Mouse (Mus musculus) limb, embryonic 14.5 days (tissue): ENCODE measurements around the gene Cldn9. TPM values are rescaled to one million over a fixed set of nuclear protein-coding genes. Genes with fewer than 3 reads are reported as not detected.

ENCODE experiments used
- ATAC-seq: fragments of 200-750 bp; cut with Nextera tagmentation; 2 replicates; pipeline ENCODE4 v1.8.0; 2017; ENCODE audit warnings: low read depth, moderate number of reproducible peaks, moderate TSS enrichment; ENCODE audit not compliant: low FRiP score
- DNase-seq: peaks from one replicate; pipeline ENCODE4 v3.0.0-alpha.2; 2015; ENCODE audit warnings: low spot score
- H3K27ac ChIP-seq: fragments of 300-500 bp; sonication (generic); replicated peaks from 2 replicates; pipeline ENCODE4 v1.5.1; 2014; ENCODE audit warnings: low read depth, mild to moderate bottlenecking, low read length, moderate library complexity, mixed read lengths
- H3K27me3 ChIP-seq: fragments of 300-500 bp; sonication (generic); 2 replicates; pipeline ENCODE4 v1.6.1; 2014; ENCODE audit warnings: low read length, mixed read lengths; ENCODE audit not compliant: control insufficient read depth, insufficient read depth
- H3K36me3 ChIP-seq: fragments of 300-500 bp; sonication (generic); 2 replicates; pipeline ENCODE4 v1.6.1; 2014; ENCODE audit warnings: mild to moderate bottlenecking, low read length, moderate library complexity, mixed read lengths; ENCODE audit not compliant: control insufficient read depth, insufficient read depth
- H3K4me1 ChIP-seq: fragments of 300-500 bp; sonication (generic); 2 replicates; pipeline ENCODE4 v1.6.1; 2014; ENCODE audit warnings: antibody characterized with exemption, low read length, mixed read lengths; ENCODE audit not compliant: control insufficient read depth, insufficient read depth
- H3K4me2 ChIP-seq: fragments of 300-500 bp; sonication (generic); replicated peaks from 2 replicates; pipeline ENCODE4 v1.6.1; 2014; ENCODE audit warnings: low read depth, mild to moderate bottlenecking, low read length, moderate library complexity; ENCODE audit not compliant: severe bottlenecking
- H3K4me3 ChIP-seq: fragments of 300-500 bp; sonication (generic); replicated peaks from 2 replicates; pipeline ENCODE4 v1.5.1; 2014; ENCODE audit warnings: low read length
- H3K9ac ChIP-seq: fragments of 300-500 bp; sonication (generic); 2 replicates; pipeline ENCODE4 v1.6.1; 2014; ENCODE audit warnings: mild to moderate bottlenecking, low read depth, low read length, moderate library complexity; ENCODE audit not compliant: severe bottlenecking
- H3K9me3 ChIP-seq: fragments of 300-500 bp; sonication (generic); 2 replicates; pipeline ENCODE4 v1.6.1; 2016; ENCODE audit warnings: low read length; ENCODE audit not compliant: control insufficient read depth
- POLR2A ChIP-seq: fragments of 200-500 bp; IDR thresholded peaks from 2 replicates; pipeline ENCODE4 v1.8.0; 2012; ENCODE audit warnings: inconsistent platforms, mild to moderate bottlenecking, moderate library complexity, borderline replicate concordance; ENCODE audit not compliant: insufficient read depth, insufficient read length; ENCODE audit errors: extremely low read depth
- WGBS: fragments of 180-500 bp; shearing (Covaris S2); extraction: QIAGEN DNeasy Blood & Tissue Kit; methylation state at CpG from one replicate; pipeline ENCODE4 v1.1.7; 2014; 5-methylcytosine and 5-hydroxymethylcytosine counted together
- polyA plus RNA-seq, 2 experiments: library from polyadenylated mRNA; depleted of rRNA in 1 of 2; stranded (reverse) in 1 of 2; unstranded in 1 of 2; fragments of >200 nt; fragmentation: Nextera tagmentation in 1 of 2; extraction: Ambion mirVana in 1 of 2; gene quantifications; 2 replicates each; pipeline versions ENCODE4 v1.2.1 to v1.2.3; 2012 to 2014

Gene Cldn9
- polyA plus RNA-seq, 2 experiments: 4.0 to 5.9 TPM

DNA sequence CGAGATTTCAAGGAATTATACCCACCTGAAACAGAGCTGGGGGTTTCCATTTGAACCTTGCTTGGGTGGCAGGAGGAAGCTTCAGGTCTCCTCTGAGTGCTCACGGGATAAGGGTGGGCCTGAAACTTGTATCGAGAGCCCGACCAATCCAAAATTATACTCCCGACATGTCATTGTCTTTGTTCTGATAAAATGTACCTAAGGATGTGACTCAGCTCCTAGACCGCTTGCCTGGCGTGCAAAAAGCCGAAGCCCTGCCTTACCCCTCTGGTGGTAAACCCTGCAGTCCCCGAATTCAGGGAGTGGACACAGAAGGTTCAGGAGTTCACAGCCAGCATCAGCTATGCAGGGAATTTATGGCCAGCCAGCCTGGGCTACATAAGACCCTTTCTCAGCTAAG is 3.5 kb downstream of the Cldn9 start:
- H3K27me3 ChIP-seq: peaks cover 52% of the 10 kb centered on the region

DNA sequence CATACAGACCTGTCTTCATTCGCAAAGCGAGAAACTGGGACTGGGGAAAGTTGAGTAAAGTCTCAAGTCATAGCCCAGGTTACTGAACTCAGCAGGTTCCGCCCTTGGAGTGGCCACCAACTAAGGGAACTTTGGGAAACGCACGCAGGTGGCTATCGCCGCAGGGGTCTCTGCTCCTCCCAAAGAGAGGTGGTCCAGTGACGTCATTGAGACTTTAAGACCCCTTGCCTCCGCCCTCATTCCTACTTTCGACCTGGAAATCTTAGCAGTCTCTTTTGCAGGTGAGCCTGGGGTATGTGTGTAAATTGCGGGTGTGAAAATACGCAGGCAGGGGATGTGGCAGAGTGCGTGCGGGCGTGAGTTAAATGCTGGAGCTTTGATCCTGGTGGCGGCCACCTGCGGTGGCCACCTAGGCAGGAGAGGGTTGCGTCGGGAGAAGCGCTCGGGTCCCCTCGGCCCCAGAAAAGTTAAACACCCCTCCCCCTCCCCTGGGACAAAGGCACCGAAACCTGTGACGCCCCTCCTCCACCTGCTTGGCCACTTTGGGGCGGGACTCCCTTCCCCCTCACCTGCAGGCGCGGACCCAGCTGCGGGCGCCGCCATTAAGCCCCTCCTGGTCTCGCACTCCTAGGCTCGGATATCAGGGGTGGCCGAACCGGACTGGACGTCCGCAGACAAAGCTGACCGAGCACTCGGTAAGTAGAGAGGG is 4.5 kb downstream of the Cldn9 start, which contains the start of gene Cldn6:
Gene Cldn6 (plus strand): TSS at position 123 of the 709 bp plus-strand sequence.
- no peaks in the 10 kb centered on the region for H3K36me3 ChIP-seq
- TF ChIP-seq POLR2A: no peak
- H3K9me3 ChIP-seq: no peaks in the 10 kb centered on the region
- 3% methylated on average over 37 of the region's 38 CpGs for WGBS
- peaks cover 52% of the 10 kb centered on the region for H3K27me3 ChIP-seq
- H3K4me1 ChIP-seq: peaks cover 53% of the 10 kb centered on the region
- no peak within 1 kb of the TSS for H3K9ac ChIP-seq
- H3K4me2 ChIP-seq: peak within 1 kb of the TSS; percentile 45
- ATAC-seq: no peak
- no peak for DNase-seq
- H3K4me3 ChIP-seq: peak within 1 kb of the TSS; percentile 29
- H3K27ac ChIP-seq: no peak within 1 kb of the TSS

More for the DNA sequence above, 3.5 kb downstream of the Cldn9 start:
- ATAC-seq (no peak), DNase-seq (no peak)
- H3K4me2 ChIP-seq: 0 out of 2 replicates have a peak overlapping the region, but pooled peaks have one; percentile 45
- H3K4me1 ChIP-seq: peaks cover 46% of the 10 kb centered on the region
- WGBS: 67% methylated on average over 9 of the region's 9 CpGs
- no peak overlapping the region for H3K9ac ChIP-seq
- TF ChIP-seq POLR2A: no peak
- H3K4me3 ChIP-seq: peak overlapping the region; percentile 29
- H3K36me3 ChIP-seq: no peaks in the 10 kb centered on the region
- H3K27ac ChIP-seq: no peak overlapping the region
- H3K9me3 ChIP-seq: no peaks in the 10 kb centered on the region

DNA sequence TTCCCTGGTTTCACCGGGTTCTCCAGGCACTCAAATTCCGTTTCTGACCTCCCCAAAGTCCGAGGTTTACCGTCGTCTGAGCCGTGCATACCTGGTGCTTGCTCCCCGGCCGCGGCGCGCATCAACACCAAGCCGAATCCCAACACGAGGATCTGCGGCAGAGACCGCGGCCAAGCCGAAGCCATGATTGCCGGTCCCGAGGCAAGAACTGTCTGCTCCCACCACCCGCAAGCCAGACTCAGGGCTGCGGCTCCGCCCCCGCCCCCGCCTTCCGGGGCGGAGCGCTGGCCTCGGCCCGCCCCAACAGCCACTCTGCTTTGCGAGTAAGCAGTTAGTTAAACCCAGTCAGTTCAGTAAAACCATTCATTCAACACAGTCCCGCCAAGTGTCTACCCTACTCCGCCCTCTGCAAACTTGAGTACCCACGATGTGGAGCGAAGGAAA is 6.6 kb downstream of the Cldn9 start, which contains the start of gene Tnfrsf12a:
Gene Tnfrsf12a (minus strand): TSS at position 233 of the 444 bp plus-strand sequence.
- Histone ChIP-seq H3K9me3 (no peaks in the 10 kb centered on the region), H3K9ac (peak within 1 kb of the TSS; percentile 55), H3K4me1 (peaks cover 39% of the 10 kb centered on the region), H3K4me3 (peak within 1 kb of the TSS; percentile 62), H3K36me3 (no peaks in the 10 kb centered on the region), H3K27ac (peak within 1 kb of the TSS; percentile 52; the same call in 1 of the 2 replicates), H3K27me3 (peaks cover 43% of the 10 kb centered on the region), H3K4me2 (peak within 1 kb of the TSS; percentile 96)
- peak; percentile 85; the same call in 1 of the 2 replicates for TF ChIP-seq POLR2A
- peak; percentile 49 for ATAC-seq
- DNase-seq: peak; percentile 84
- WGBS: 1% methylated on average over 34 of the region's 34 CpGs

DNA sequence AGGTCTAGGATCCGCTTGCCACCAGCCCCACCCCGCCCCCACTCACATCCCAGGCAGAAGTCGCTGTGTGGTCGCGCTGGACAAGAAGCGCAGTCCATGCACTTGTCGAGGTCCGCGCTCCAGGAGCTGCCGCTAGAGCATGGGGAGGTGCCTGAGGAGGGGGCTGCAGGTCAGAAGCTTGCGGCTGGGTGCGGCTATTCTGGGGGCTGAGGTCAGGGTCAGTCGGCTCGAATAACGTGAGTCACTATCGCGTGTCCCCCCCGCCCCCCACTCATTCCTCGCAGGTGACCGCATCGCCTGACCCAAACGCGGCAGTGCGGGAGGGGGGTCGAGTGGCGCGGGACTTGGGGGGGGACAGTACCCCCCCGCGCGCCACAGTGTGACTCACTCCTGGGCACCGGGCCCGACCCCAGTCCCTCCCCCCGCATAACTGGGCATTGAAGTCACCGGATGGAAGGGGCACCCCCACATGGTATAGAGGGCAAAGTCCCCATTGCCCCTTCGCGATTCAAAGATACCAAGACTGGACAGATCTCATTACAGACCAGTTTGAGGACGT is 7.3 kb downstream of the Cldn9 start:
- H3K36me3 ChIP-seq: no peaks in the 10 kb centered on the region
- ATAC-seq (no peak), DNase-seq (no peak)
- H3K4me1 ChIP-seq: peaks cover 39% of the 10 kb centered on the region
- peaks cover 37% of the 10 kb centered on the region for H3K27me3 ChIP-seq
- WGBS: under 1% methylated on average over 31 of the region's 37 CpGs
- peak overlapping the region; percentile 55 for H3K9ac ChIP-seq
- TF ChIP-seq POLR2A: no peak
- no peaks in the 10 kb centered on the region for H3K9me3 ChIP-seq
- H3K4me3 ChIP-seq: peak overlapping the region; percentile 62
- no peak overlapping the region for H3K27ac ChIP-seq
- H3K4me2 ChIP-seq: peak overlapping the region; percentile 96

DNA sequence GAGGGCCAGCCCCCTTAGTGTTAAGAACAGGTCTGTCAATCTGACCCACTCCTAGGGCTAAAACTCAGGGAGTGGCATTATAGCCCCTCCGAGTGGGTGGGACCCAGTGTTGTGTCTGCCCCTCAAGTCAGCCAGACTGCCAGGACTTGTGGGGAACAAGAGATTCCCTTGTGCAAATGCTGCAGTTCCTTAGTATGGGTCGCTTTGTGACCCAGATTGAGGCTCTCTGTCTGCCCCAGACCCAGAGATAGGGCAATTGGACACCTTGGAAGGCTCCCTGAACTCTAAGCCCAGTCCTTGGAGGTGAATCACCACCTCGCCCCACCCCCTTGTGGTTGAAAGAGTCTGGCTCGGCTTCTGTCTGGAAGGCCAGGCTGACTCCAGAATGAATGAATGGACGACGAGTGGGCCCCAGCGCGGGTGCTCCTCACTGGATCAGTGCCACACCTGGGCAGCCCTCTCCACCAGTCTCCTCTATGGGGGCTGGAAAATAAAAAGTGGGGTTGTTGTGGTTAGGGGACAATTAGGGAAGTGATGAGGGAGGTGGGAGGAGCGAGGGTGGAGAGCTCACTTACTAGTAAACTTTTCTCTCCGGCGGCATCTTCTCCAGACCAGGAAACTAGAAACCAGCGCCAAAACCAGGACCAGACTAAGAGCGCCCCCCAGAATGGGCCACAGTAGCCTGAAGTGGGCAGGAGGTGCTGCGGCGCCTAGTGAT is 8.1 kb downstream of the Cldn9 start:
- no peak overlapping the region for H3K27ac ChIP-seq
- H3K36me3 ChIP-seq: no peaks in the 10 kb centered on the region
- H3K4me2 ChIP-seq: peak overlapping the region; percentile 96
- ATAC-seq (no peak), DNase-seq (peak; percentile 34)
- H3K9me3 ChIP-seq: no peaks in the 10 kb centered on the region
- H3K4me1 ChIP-seq: peaks cover 39% of the 10 kb centered on the region
- no peak for TF ChIP-seq POLR2A
- peaks cover 28% of the 10 kb centered on the region for H3K27me3 ChIP-seq
- WGBS: 10% methylated on average over 15 of the region's 15 CpGs
- H3K4me3 ChIP-seq: peak overlapping the region; percentile 62
- H3K9ac ChIP-seq: peak overlapping the region; percentile 7; the same call in 1 of the 2 replicates
